Mouse (Mus musculus) adrenal gland, postnatal 25 days (tissue): Measurements from ENCODE around the gene Gngt2. TPM values are rescaled to one million over a fixed set of nuclear protein-coding genes. Genes with fewer than 3 reads are reported as not detected.

Experiments used
- DNase-seq: peaks from one replicate; pipeline ENCODE4 v3.0.0; 2021; ENCODE audit warnings: mixed read lengths
- total RNA-seq: library from RNA; stranded (reverse); gene quantifications from 2 replicates; pipeline ENCODE4 v1.2.3, GENCODE M21; 2021

Gngt2 gene
- total RNA-seq, 1 experiment from 2014 or later, result 20.1 TPM

DNA sequence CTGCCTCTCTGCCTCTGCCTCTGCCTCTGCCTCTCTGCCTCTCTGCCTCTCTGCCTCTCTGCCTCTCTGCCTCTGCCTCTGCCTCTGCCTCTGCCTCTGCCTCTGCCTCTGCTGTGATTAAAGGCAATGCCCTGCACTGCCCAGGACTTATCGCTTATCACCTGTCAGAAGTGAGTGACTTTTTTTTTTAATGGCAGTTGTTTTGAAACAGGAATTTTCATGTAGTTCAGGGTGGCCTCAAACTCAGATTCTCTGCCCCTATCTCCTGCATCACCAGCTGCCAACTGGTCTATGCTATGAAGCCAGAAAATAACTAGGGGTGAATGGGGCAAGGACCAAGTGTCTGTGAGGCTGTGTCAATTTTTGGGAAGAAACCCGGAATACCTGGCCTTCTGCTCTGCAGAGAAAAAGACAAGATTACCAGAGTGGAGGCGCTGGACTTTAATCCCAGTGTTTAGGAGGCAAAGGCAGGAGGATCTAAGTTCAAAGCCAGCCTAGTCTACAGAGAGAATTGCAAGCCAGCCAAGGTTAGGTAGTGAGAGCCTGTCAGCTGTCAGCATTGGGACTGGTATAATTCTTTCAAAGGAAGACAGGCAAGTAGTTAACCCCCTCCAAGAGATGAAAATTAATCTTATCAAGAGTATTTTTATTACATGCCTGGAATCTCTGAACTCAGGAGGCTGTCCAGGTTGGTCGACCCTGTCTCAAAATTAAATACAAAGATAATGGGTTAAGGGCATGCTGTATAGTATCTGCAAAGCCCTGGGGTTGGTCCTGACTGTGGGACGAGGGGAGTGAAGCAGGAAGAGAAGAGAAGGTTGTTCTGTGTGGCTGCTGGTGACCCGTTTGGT, 10.5 kb upstream of the Gngt2 start:
- no peak for DNase-seq

DNA sequence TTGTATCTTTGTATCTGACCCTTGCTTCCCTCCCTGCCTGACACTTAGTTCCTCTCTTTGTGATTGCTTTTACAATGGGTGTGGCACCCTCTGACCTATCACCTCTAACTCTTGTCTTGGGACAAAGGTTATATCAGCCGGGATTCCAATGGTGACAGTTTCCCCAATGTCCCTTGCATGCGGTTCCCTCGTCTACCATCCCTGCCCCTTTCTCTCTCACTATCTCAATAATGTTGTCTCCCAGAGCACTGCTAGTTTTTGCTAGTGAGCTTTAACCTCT, 9.9 kb upstream of the Gngt2 start:
- DNase-seq, result no peak

DNA sequence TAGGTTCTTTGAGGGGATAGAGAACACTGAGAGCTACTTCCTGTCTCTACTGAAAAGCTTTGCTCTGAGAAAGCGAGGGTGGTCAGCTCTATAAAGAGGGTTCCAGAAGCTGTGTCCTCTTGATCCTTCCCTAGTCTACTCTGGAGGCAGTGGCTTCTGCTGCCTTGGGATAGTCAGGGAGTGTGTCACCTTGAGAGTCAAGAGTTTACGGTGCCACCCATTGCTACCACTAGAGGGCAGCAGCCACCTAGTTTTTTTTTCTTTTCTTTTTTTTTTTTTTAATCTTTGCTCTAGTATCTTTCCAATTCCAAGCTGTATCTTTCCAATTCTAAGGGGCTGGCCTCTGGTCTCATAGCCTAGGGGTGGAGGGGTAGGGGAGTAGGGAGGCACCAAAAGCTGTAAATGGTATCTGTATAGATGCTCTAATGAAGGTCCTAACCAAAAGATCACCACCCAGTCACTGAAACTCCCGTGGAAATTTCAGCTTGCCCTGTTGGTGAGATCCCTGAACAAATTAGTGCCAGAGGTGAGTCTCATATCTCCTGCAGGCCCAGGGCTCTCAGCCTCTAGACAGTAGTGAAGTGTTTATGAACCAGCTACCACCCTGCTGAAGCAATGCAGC, 9.4 kb upstream of the Gngt2 start:
- peak; percentile 66 for DNase-seq

DNA sequence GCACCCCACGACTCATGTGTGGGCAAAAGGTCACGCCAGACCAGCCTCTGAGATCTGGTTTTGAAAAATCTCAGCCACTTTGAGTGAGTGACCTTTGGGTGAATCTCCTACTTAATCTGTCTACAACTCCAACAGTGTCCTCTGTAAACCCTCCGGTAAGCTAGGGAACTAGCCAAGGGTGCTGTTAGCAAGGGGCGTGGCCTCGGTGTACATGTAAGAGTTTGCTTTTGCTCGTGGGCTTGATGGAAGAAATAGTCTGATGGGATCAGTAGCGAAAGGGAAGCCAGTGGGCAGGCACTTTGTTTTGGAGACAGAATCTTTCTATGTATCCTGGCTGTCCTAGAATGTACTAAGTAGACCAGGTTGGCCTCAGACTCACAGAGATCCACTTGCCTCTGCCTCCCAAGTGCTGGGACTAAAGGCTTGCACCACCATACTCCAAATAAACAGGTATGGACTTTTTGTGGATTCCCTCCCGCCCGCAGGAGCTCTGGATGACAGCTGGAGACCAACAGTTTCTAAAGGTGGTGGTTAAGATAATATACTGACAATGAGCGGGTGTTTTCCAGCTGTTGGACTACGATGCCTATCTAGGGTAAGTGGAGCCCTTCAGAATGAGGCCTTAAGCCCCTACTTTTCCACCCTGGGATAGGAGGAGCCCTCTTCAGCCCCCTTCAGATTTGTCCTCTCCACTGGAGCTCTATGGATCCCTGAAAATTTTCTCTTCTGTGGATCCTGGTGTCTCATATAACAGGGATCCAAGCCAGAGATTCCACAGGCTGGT, 8.6 kb upstream of the Gngt2 start:
- DNase-seq, result no peak

DNA sequence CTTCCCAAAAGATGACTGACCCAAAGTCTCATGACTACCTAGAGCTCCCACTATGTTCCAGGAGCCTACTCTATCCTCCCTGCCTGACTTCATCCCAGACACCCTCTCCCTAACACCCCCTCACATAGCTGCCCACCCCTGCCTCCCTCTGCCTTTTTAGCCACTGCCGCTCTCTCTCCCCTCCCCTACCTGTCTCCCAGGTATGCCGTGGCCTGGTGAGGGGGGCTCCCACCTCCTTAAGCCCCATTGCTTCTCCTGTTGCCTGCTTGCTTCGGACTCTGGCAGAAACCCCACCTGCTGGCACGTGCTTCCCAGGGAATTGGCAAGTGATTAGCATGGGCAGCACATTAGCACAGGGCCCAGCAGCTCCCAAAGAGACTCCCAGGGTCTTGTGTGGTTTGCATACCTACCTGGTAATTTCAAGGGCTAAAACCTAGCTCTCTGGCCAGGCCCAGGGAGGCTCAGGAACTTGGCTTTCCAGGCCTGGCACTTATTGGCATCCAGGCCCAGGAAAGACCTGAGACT, 7.4 kb upstream of the Gngt2 start:
- no peak for DNase-seq

DNA sequence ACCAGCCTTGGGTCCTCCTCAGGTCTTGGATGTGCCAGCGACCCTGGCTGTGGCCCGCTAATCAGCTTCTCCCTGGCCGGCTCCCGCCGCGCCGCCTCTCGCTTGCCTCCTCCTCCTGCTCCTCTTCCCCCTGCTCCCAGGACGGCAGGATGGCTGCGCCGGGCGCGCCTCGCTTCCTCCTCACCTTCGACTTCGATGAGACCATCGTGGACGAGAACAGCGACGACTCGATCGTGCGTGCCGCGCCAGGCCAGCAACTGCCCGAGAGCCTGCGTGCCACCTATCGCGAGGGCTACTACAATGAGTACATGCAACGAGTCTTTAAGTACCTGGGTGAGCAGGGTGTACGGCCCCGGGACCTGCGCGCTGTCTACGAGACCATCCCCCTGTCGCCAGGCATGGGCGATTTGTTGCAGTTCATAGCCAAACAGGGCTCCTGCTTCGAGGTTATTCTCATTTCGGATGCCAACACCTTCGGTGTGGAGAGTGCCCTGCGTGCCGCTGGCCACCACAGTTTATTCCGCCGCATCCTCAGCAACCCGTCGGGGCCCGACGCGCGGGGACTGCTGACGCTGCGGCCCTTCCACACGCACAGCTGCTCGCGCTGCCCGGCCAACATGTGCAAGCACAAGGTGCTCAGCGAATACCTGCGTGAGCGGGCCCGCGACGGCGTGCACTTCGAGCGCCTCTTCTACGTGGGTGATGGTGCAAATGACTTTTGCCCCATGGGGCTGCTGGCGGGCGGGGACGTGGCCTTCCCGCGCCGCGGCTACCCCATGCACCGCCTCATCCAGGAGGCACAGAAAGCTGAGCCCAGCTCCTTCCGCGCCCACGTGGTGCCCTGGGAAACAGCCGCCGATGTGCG, 6.4 kb upstream of the Gngt2 start:
- DNase-seq, result no peak

DNA sequence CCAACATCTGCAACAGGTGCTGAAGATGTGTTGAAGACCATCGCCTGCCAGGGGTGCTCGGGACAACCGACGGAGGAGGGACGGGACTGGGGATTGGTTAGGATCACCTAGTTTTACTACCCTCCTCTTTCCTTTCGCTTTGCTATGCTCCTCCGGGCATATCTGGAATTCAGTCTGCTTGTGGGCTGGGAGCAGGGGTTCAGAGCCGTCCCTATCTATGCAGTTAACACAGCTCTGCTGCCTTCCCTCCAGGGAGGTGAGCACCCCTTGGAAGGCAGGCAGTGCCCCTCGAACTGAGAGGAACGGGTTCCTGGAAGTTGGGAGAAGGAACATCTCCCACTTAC, 5.8 kb upstream of the Gngt2 start:
- DNase-seq, result no peak

DNA sequence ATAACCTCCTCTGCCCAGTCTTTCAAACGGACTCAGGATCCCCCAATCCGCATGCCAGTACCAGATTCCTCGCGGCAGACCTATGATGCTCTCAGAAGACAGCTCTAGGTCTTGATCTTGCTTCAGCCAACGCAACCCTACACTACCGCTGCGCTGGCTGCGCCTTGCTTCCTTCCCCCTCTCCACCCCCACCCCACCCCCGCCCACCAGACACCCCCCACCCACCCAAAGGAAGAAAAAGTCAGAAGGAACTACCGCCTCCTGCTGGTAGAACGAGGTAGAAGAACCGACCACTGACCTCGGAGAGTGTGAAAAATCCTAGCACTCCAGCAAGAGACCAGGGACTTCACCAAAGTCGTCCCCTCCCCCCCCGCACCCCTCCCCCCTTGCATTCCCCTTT, 5.4 kb upstream of the Gngt2 start:
- DNase-seq, result no peak

DNA sequence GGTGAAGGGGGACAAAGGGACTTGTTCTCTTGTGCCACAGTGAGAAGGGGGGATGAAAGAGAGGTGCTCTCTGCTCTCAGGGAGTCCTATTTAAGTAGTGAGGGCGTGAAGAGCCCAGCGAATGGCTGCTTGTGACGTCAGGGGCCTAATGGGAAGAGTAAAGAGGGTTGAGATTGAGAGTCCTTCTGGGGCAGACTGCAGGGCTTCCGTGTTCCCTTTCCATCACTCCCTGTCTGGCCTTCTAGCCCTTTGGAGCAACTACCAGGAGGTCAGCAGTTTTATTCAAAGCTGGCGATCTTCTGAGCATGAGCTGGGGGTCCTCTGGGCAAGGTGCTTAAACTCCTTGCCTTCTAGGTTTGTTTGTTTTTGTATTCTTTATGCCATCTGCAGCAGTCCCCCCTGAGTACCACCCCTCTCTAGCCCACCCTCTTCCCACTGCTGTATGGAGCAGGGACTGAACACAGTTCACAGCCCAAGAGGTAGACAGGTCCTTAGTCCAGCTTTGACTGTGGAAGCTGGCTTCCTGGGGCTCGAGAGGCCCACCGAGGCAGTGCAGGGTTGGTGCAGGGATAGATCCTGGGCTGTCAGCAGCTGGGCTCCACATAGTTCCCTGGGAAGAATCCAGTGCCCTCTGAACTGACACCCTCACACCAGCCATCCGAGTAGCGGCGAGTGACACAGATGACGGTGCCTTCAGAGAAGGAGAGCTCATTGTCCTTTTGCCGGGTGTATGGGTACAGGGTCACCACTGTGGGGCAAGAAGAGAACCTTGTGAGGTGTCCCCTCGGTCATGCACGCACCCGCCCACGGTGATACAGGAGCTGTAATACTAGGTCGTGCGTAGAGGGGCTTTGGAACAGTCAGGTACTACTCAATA, 4.6 kb upstream of the Gngt2 start:
- no peak for DNase-seq

DNA sequence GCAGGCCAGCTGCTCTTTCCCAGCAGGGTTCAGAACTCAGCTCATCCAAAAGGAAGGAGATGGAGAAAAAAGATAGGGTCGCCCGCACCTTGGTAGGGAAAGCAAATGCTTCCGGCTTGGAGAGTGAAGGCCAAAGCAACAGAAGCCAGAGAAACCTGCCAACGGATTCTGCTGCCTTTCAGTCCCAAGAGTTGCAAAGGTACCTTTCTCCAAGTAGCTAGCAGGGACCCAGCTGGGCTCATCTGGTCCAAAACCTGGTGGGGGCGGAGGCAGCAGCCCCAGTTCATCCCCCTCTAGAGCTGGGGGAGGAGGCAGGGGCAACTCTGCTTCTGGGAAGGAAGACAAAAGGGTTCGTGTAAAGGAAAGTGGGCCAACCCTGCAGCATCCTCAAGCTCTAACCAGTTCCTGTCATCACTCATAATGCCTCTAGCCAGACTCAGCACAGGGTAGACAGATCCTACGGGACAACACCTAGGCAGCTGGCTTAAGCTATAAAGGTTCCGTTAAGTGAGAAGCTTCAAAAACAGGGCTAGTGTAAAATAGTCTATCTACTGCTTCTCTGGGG, 3.9 kb upstream of the Gngt2 start:
- no peak for DNase-seq

DNA sequence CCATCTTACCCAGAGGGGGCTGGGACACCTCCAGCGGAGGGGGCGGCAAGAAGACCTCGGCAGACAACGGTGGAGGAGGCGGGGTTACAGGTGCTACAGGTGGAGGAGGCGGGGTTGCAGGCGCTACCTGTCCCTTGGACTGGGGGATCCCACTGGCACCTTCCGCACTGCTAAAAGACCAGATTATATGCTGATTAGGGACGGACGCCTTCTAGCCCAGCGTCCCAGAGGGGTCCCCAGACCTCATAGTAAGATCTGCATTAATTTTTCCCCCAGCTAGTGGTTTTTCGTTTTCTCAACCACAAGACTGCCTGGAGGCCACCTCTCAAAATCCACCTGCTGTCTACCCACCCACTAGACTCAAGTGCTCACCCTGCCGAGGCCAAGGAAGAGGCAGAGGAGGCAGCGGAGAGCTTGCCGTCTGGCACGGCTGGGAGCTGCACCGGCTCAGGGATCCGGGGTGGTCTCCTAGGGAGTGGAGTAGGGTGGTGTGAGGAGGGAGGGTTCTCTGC, 3.3 kb upstream of the Gngt2 start:
- DNase-seq, result no peak

DNA sequence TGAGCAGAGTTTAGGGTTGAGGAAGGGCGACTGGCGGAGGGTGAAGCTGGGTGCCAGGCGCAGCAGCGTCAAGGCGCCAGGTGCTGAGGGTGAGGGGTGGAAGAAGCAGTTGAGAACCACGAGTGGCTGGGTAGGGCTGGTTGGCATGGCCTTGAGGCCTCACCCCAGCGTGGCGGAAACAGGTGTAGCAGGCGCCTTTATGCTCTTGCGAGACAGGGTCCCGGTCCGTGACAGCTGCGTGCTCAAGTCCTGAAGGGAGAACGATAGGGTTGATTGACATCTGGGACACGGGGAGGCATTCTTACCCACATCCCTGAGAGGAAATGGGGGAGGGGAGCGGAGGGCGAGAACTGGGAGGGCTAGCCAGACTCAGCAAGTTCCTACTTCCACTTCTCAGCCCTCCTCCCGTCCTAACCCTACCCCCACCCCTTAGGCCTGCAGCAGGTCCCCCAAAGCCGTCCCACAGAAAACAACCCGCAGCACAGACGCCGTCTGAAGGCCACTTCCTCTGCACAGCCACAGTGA, 2.8 kb upstream of the Gngt2 start:
- DNase-seq, result no peak

DNA sequence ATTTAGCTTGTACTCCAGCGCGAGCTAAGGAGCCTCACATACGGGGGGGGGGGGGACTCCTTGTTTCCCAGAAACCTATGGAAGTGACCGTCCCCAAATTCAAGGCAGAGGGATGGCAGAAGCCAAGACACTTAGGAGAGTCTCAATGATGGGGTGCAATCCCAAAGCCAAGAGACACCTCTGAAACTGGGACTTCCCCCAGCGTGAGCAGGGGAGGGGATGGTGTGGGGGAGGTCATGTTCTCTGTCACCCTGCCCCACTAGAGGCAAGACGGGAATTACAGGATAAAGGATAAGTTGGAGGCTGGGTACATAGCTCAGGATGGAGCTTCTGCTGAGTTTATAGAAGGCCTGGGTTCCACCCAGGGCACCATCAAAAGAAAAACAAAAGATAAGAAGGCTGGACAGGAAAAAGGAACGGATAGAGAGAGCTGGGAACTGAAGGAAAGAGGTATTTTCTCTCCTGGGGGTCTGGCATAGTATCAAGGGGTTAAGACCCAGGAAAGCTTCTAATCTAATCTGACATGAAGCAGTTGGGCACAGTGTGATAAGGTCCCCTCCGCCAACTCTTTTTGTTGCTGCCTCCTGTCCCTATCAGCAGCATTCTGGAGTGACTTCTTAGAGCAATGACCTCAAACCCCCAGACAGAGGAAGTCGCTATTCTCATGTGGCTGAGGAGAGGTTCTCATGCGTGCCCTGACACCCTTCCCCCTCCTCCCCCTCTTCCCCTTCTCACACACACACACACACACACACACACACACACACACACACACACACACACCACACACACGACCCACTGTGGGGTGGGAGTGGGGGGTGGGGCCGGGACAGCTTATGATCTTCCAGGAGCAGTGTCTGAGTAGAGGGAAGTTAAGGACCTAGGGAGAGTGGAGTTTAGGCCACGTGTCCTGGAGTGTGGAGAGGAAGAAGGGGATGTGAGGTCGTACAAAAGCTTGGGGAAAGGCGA, 2.0 kb upstream of the Gngt2 start:
- DNase-seq, result no peak

DNA sequence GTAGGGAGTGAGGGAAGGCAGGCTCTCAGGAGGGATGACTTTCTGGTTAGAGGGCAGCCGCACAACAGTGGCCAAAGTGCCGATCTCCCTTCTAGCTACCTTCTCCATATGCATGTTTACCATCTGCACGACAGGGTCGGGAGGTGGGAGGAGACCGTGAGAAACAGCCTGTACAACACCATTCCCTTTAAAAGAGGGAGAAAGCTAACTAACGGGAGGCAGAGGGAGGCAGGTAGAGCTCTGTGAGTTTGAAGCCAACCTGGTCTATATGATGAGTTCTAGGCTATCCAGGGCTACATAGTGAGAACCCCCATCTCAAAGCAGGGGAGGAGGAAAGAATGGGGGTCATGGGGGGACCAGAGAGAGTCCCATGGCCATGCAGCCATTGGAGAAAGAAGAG, 1.2 kb upstream of the Gngt2 start:
- DNase-seq, result no peak

DNA sequence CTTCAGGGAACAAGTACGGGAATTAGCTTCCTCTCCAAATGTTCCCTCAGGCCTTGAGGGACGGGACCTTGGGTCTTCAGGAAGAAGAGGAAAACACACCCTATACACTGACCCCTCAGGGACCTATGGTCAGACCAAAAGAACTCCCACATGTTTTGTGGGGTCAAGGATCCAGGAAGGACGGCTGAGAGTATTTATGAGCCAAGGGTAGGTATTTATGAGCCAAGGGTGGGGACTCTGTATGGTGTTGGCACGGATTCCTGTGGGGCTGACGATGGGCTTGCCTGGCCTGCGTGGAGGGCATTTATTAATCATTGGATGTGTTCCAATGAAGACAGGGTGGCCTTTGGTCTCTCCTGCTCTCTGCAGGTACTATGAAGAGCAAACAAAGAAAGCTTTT, 583 bp upstream of the Gngt2 start:
- no peak for DNase-seq

DNA sequence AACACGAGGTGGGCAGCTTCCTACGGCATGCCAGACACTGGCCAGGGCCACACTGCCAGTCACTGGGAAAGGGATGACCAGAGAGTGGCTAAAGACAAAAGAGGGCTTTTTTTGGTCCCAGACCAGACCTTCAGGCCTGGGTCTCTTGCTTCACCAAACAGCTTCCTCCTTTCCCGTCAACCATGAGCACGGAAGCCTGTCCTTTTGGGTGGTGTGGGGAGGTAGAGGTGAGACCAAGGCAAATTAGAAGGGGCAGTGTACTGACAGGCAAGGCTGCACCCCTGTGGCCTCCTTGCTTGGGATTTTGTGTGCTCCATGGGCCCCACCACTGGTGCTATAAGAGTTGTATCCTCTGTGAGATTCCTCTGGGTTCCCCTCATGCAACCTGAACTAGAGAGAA, 1.6 kb downstream of the Gngt2 start:
- no peak for DNase-seq

DNA sequence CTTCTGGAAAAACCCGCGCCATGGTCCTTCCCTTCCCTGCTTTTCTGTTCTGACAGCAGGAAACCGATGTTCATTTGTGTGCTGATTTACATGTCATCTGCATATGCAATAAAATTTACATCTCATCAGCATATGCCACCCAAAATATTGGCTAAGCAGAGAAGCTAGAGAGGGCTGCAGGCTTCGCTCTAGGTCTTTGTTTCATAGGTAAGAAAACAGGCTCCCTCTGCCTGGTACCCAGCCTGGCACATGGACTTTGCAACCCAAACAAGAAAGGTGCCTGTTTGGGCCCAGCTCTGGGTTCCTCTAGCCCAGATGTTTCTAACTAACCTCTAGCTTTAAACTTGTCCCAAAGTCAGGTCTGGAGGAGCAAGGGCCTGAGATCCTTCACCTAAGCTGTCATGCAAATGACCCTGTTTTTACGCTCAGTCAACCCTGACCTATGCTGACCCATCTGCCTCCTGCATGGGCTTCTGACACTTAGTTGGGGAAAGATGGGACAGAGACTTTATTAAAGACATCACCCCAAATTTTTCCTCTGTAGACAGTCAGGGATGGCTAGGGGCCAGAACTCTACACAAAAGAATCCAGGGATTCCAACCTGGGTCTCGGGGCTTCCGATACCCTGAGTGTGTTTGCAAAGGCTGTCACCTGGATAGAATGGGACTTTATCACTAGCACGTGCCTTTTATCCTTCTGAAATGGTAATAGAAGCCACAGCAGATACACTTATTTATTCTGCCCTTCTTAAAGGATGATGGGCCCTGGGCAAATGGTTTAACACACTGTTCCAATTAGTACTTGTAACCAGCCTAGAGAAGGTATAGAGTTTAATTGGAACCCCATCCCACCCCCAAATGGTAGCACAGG, 2.2 kb downstream of the Gngt2 start:
- no peak for DNase-seq
